Mouse (Mus musculus) layer of hippocampus, adult 11-12 months (tissue): ENCODE results near the gene Arap1.

Source experiments
- DNase-seq: peaks from one replicate; pipeline ENCODE4 v3.0.0; 2022; ENCODE audit warnings: low spot score

Gene Arap1

GRCm38 (mm10) chr7:101449855-101450254, 102.0 kb downstream of the Arap1 start:
- DNase-seq: no peak

- peak; percentile 89 for DNase-seq
Observed at GRCm38 (mm10) chr7:101450422-101451401, 102.8 kb downstream of the Arap1 start.

- no peak for DNase-seq
Observed at GRCm38 (mm10) chr7:101452669-101453068, 104.8 kb downstream of the Arap1 start.

- no peak for DNase-seq
Observed at GRCm38 (mm10) chr7:101453296-101453695, 105.4 kb downstream of the Arap1 start.

- no peak for DNase-seq
Observed at GRCm38 (mm10) chr7:101453725-101454124, 105.9 kb downstream of the Arap1 start.

- DNase-seq: no peak
Observed at GRCm38 (mm10) chr7:101454479-101454878, 106.6 kb downstream of the Arap1 start.

- no peak for DNase-seq
Observed at GRCm38 (mm10) chr7:101455141-101455540, 107.3 kb downstream of the Arap1 start.

- DNase-seq: no peak
Observed at GRCm38 (mm10) chr7:101456318-101456717, 108.5 kb downstream of the Arap1 start.

GRCm38 (mm10) chr7:101456789-101457188, 108.9 kb downstream of the Arap1 start:
- no peak for DNase-seq

GRCm38 (mm10) chr7:101457283-101457682, 109.4 kb downstream of the Arap1 start:
- no peak for DNase-seq

GRCm38 (mm10) chr7:101457801-101458200, 109.9 kb downstream of the Arap1 start:
- DNase-seq: no peak

- no peak for DNase-seq
Observed at GRCm38 (mm10) chr7:101458278-101458781, 110.5 kb downstream of the Arap1 start.

- DNase-seq: no peak
Observed at GRCm38 (mm10) chr7:101459305-101459813, 111.5 kb downstream of the Arap1 start.

- DNase-seq: no peak
Observed at GRCm38 (mm10) chr7:101459923-101460607, 112.2 kb downstream of the Arap1 start.

GRCm38 (mm10) chr7:101460608-101460957, 112.7 kb downstream of the Arap1 start:
- peak; percentile 63 for DNase-seq

GRCm38 (mm10) chr7:101461571-101461970, 113.7 kb downstream of the Arap1 start:
- DNase-seq: no peak
